Mouse (Mus musculus): ENCODE data around the gene Nfkb1. TPM values are rescaled to one million over a fixed set of nuclear protein-coding genes. Genes with fewer than 3 reads are reported as not detected.
A peak's percentile ranks its signal among the peaks of the same experiment; 100 is the strongest.

Nfkb1 gene
- polyA plus RNA-seq, 1 experiment from 2014 or later: 17.1 TPM

- H3K4me1 ChIP-seq (replicated peaks): peaks cover 40% of the 10 kb centered on the region
- H3K9me3 ChIP-seq (replicated peaks): no peaks in the 10 kb centered on the region
- WGBS: 88% methylated on average over 7 of the region's 7 CpGs
- H3K36me3 ChIP-seq: peaks cover 20% of the 10 kb centered on the region
- no peaks in the 10 kb centered on the region for H3K27me3 ChIP-seq
- no peak overlapping the region for H3K27ac ChIP-seq
- no peak overlapping the region for H3K4me3 ChIP-seq
- no peak overlapping the region for H3K4me2 ChIP-seq
- no peak for ATAC-seq (replicated peaks; ENCODE audit: insufficient number of reproducible peaks, insufficient read depth, low FRiP score, low read depth)
- no peak overlapping the region for H3K9ac ChIP-seq
Measured at GRCm38 (mm10) chr3:135582246-135582645, 109.1 kb downstream of the Nfkb1 start.

DNA sequence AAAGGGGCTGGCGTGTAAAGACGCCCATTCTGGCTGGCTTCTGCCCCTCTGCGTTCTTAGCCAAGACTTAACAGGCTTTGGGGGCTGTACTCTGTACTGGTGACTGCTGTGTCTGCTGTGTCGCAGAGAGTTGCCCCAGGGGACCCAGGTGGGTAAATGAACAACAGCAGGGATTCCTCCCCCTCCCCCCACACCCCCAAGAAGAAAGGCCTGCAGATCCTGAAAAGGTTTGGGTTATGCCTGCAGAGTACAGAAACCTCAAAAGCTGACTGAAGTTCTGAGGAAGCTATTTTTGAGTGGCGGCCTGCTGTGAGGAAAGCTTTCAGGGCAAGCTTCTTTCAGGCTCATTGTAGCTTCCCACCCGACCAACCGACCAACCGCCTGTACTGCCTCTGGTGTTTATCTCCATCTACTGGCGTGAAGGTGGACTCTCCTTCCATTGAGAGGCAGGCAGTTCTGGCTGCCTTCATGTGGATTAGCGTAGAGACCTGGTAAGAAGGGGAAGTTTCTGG is 109.7 kb downstream of the Nfkb1 start:
- Histone ChIP-seq H3K36me3 (peaks cover 14% of the 10 kb centered on the region), H3K4me2 (no peak overlapping the region), H3K27me3 (no peaks in the 10 kb centered on the region), H3K4me1 (replicated peaks) (peaks cover 35% of the 10 kb centered on the region), H3K4me3 (no peak overlapping the region), H3K9me3 (replicated peaks) (no peaks in the 10 kb centered on the region), H3K9ac (no peak overlapping the region), H3K27ac (no peak overlapping the region)
- no peak for ATAC-seq (replicated peaks; ENCODE audit: insufficient number of reproducible peaks, insufficient read depth, low FRiP score, low read depth)
- WGBS: 29% methylated on average over 10 of the region's 10 CpGs

DNA sequence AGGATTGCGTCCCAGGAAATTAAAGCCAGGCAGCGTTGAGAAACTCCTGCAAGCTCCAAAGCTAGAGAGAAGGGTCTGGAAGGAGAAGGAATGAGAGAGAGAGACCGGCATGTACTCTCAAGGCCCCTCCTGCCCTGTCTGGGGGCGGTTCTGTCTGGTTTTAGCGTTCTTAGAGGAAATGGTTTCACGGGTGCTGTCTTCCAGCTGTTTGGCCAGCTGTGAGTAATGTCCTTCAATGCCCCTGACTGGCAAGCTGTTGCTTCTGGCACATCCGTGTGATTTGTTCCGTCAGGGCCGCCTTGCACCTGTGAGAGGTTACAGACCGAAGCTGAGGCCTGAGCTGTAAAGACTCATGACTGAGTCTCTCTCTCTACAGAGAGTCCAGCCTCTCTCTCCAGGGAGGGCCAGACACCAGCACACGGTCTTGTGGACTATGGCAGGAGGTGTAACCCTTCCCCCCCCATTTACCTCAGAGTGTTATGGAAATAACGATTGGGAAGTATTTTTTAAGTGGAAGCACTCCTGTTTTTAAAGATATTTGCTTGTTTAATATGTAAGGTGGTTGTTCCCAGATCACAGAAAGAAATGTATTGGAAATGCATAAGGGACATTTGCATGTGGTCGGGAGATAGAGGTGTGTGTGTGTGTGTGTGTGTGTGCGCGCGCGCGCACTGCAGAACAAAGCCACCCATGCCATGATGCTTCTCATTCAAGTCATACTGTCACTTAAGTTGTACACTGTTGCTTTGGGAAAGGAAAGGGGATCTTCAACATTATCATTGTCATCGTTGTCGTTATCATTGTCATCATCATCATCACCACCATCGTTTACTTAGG is 110.7 kb downstream of the Nfkb1 start:
- no peaks in the 10 kb centered on the region for H3K27me3 ChIP-seq
- no peak overlapping the region for H3K4me3 ChIP-seq
- H3K9me3 ChIP-seq (replicated peaks): no peaks in the 10 kb centered on the region
- no peak overlapping the region for H3K9ac ChIP-seq
- no peak overlapping the region for H3K27ac ChIP-seq
- ATAC-seq (replicated peaks; ENCODE audit: insufficient number of reproducible peaks, insufficient read depth, low FRiP score, low read depth): no peak
- no peak overlapping the region for H3K4me2 ChIP-seq
- peaks cover 30% of the 10 kb centered on the region for H3K4me1 ChIP-seq (replicated peaks)
- 73% methylated on average over 21 of the region's 21 CpGs for WGBS
- peaks cover 11% of the 10 kb centered on the region for H3K36me3 ChIP-seq

DNA sequence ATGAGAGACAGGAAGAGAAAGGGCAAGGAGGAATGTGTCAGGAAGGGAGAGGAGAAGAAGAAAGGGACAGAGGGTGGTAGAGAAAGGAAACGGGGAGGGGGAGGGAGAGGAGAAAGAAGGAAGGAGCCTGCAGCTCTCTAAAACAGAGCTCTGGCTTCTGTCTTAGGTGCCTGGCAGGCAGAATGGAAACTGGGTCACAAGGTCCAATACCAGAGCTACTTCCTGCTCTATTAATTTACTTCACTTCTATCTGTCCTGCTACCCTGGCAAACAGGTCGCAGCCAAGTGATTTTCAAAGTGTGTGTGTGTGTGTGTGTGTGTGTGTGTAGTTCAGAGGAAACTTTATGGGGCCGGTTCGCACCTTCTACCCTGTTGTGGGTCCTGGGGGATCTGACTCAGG is 112.2 kb downstream of the Nfkb1 start:
- WGBS: 47% methylated on average over 4 of the region's 4 CpGs

GRCm38 (mm10) chr3:135578588-135579140 is 112.7 kb downstream of the Nfkb1 start:
- Histone ChIP-seq H3K27me3 (no peaks in the 10 kb centered on the region), H3K4me3 (no peak overlapping the region), H3K4me2 (no peak overlapping the region), H3K36me3 (peaks cover 3% of the 10 kb centered on the region; the same call in 1 of the 2 replicates), H3K9ac (no peak overlapping the region), H3K27ac (peak overlapping the region; percentile 29), H3K9me3 (replicated peaks) (no peaks in the 10 kb centered on the region), H3K4me1 (replicated peaks) (peaks cover 34% of the 10 kb centered on the region)
- 53% methylated on average over 5 of the region's 5 CpGs for WGBS
- no peak for ATAC-seq (replicated peaks; ENCODE audit: insufficient number of reproducible peaks, insufficient read depth, low FRiP score, low read depth)

More for the DNA sequence above, 112.2 kb downstream of the Nfkb1 start:
- Histone ChIP-seq H3K9ac (no peak overlapping the region), H3K27me3 (no peaks in the 10 kb centered on the region), H3K4me2 (no peak overlapping the region), H3K9me3 (replicated peaks) (no peaks in the 10 kb centered on the region), H3K4me3 (no peak overlapping the region), H3K4me1 (replicated peaks) (peaks cover 29% of the 10 kb centered on the region), H3K36me3 (peaks cover 8% of the 10 kb centered on the region), H3K27ac (peak overlapping the region; percentile 29)
- ATAC-seq (replicated peaks; ENCODE audit: insufficient number of reproducible peaks, insufficient read depth, low FRiP score, low read depth): no peak

DNA sequence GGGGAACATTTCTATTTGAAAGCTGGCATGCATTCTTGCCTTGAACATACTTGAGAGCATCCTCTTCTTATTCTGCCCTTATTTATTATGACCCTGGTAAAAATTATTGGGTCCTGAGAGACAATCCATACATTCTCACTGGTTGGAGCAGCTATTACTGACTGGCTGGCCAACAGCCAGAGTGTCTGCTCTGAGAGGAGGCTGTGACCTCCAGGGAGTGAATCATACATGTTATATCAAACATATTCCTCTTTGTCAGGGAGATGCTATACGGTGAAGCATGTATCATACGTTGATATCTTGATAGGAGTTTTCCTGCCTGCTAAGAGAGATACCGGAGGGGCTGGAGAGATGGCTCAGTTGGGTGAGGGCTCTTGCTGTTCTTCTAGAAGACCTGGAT is 116.2 kb downstream of the Nfkb1 start:
- Histone ChIP-seq H3K27me3 (no peaks in the 10 kb centered on the region), H3K4me2 (no peak overlapping the region), H3K4me1 (replicated peaks) (peaks cover 33% of the 10 kb centered on the region), H3K9ac (no peak overlapping the region), H3K27ac (peak overlapping the region; percentile 3; the same call in 1 of the 2 replicates), H3K4me3 (no peak overlapping the region), H3K9me3 (replicated peaks) (no peaks in the 10 kb centered on the region), H3K36me3 (peaks cover 13% of the 10 kb centered on the region)
- 50% methylated on average over 3 of the region's 3 CpGs for WGBS
- no peak for ATAC-seq (replicated peaks; ENCODE audit: insufficient number of reproducible peaks, insufficient read depth, low FRiP score, low read depth)

- ATAC-seq (replicated peaks; ENCODE audit: insufficient number of reproducible peaks, insufficient read depth, low FRiP score, low read depth): no peak
- Histone ChIP-seq H3K9ac (no peak overlapping the region), H3K27ac (no peak overlapping the region), H3K4me2 (no peak overlapping the region), H3K4me1 (replicated peaks) (peaks cover 27% of the 10 kb centered on the region), H3K36me3 (peaks cover 14% of the 10 kb centered on the region), H3K9me3 (replicated peaks) (no peaks in the 10 kb centered on the region), H3K27me3 (no peaks in the 10 kb centered on the region), H3K4me3 (no peak overlapping the region)
- 45% methylated on average over 6 of the region's 6 CpGs for WGBS
Measured at GRCm38 (mm10) chr3:135573051-135573450, 118.3 kb downstream of the Nfkb1 start.

- no peak overlapping the region for H3K9ac ChIP-seq
- H3K4me1 ChIP-seq (replicated peaks): peaks cover 35% of the 10 kb centered on the region
- no peaks in the 10 kb centered on the region for H3K9me3 ChIP-seq (replicated peaks)
- H3K36me3 ChIP-seq: peaks cover 14% of the 10 kb centered on the region
- H3K4me2 ChIP-seq: no peak overlapping the region
- H3K27ac ChIP-seq: no peak overlapping the region
- ATAC-seq (replicated peaks; ENCODE audit: insufficient number of reproducible peaks, insufficient read depth, low FRiP score, low read depth): no peak
- H3K4me3 ChIP-seq: no peak overlapping the region
- H3K27me3 ChIP-seq: no peaks in the 10 kb centered on the region
- 67% methylated on average over 13 of the region's 13 CpGs for WGBS
Measured at GRCm38 (mm10) chr3:135571540-135571939, 119.8 kb downstream of the Nfkb1 start.

DNA sequence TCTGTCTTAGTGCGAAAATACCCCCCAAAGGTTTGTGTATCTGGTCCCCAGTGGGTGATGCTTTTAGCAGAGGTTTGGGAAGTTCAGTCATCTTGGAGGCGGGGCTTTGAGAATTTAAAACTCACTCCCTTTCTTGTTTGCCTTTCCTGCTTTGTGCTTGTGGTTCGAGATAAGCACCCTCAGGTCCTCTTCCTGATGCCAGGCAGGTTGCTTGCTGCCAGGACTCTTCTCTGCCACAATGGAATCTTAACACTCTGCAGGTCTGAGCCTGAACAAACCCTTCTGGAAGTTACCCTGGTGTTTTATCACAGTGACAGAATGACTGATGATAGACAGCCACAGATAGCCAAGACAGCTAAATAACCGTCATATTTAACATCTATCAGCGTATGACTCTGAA is 122.7 kb downstream of the Nfkb1 start:
- ATAC-seq (replicated peaks; ENCODE audit: insufficient number of reproducible peaks, insufficient read depth, low FRiP score, low read depth): no peak
- Histone ChIP-seq H3K4me1 (replicated peaks) (peaks cover 22% of the 10 kb centered on the region), H3K4me2 (no peak overlapping the region), H3K9ac (no peak overlapping the region), H3K27ac (0 out of 2 replicates have a peak overlapping the region, but pooled peaks have one; percentile 12), H3K27me3 (no peaks in the 10 kb centered on the region), H3K36me3 (peaks cover 14% of the 10 kb centered on the region), H3K9me3 (replicated peaks) (no peaks in the 10 kb centered on the region), H3K4me3 (no peak overlapping the region)
- WGBS: 41% methylated on average over 5 of the region's 5 CpGs

DNA sequence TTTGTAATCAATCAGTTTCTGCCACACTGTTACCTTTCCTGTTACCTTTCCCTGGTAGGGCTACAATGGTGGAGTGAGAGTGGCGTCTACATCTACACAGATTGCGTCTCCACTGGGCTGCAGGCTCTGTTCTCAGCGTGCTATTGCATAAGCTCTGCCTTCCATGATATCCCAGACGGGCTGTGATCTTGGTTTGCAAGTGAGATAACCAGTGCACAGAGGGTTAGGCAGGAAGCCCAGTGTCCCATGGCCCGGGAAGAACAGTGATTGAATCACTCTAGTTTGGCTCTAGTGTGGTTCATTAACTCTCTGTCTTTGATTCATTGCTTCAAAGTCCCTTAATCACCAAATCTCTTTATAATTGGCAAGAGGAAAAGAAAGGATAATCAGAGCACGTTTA is 123.5 kb downstream of the Nfkb1 start:
- Histone ChIP-seq H3K27ac (no peak overlapping the region), H3K4me2 (no peak overlapping the region), H3K9ac (no peak overlapping the region), H3K36me3 (peaks cover 14% of the 10 kb centered on the region), H3K9me3 (replicated peaks) (no peaks in the 10 kb centered on the region), H3K4me3 (no peak overlapping the region), H3K27me3 (no peaks in the 10 kb centered on the region), H3K4me1 (replicated peaks) (peaks cover 23% of the 10 kb centered on the region)
- WGBS: 54% methylated on average over 6 of the region's 6 CpGs
- ATAC-seq (replicated peaks; ENCODE audit: insufficient number of reproducible peaks, insufficient read depth, low FRiP score, low read depth): no peak

- peaks cover 23% of the 10 kb centered on the region for H3K4me1 ChIP-seq (replicated peaks)
- peaks cover 3% of the 10 kb centered on the region; the same call in 1 of the 2 replicates for H3K36me3 ChIP-seq
- 74% methylated on average over 4 of the region's 4 CpGs for WGBS
- H3K9ac ChIP-seq: no peak overlapping the region
- no peak for ATAC-seq (replicated peaks; ENCODE audit: insufficient number of reproducible peaks, insufficient read depth, low FRiP score, low read depth)
- H3K4me2 ChIP-seq: no peak overlapping the region
- H3K9me3 ChIP-seq (replicated peaks): no peaks in the 10 kb centered on the region
- H3K4me3 ChIP-seq: no peak overlapping the region
- no peaks in the 10 kb centered on the region for H3K27me3 ChIP-seq
- H3K27ac ChIP-seq: no peak overlapping the region
Measured at GRCm38 (mm10) chr3:135565306-135565705, 126.0 kb downstream of the Nfkb1 start.

Data from heart, embryonic 15.5 days (tissue).